Mouse (Mus musculus): ENCODE data around the gene Kif17.

Kif17 gene

DNA sequence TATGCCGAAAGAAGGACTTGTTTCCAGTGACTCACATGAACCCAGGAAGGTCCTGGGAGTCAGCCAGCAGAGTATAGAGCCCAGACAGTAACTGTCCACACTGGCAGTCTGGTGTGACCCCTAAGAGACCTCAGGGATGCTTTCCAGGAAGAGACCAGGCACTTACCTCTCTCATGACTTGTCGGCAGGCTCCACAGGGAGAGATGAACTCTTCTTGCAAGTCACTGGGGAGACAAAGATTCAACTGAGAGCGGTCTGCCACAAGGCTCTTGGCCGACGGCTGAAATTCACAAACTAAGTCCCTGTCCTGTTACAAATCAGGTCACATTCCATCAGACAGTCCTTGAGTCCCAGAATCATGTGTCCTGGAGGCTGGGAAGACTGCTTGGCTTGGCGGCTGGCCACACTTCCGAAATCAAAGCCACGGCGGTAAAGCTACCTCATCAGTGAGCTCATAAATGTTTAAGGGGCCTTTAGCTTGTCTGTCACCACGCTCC, 93.2 kb downstream of the Kif17 start:
- peak; percentile 65 to 71 for DNase-seq

GRCm38 (mm10) chr4:138344891-138345545, 94.8 kb downstream of the Kif17 start:
- peak; percentile 55 to 74 for DNase-seq

GRCm38 (mm10) chr4:138347280-138347679, 97.0 kb downstream of the Kif17 start:
- no peak for DNase-seq

DNA sequence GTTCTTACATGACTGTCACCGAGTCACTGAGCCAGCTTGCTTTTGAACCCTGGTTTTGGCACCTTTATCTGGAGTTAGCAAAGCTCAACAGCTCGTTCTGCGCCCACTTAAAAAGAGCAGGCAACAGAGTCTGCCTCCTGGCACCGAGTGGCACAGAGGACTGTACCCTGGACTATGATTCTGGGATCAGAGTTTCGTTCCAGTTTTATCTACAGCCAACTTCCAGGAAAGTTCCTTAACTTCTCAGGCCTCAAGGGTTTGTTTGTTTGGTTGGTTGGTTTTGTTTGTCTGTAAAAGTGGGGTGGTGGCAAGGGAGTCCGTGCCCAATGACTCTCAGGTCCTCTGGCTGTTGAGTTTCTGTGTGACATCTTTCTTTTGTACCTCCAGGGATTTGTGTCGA, 98.5 kb downstream of the Kif17 start:
- DNase-seq = no peak

Data from cerebellum, postnatal 14 days (tissue).